In the genomic region with DNA sequence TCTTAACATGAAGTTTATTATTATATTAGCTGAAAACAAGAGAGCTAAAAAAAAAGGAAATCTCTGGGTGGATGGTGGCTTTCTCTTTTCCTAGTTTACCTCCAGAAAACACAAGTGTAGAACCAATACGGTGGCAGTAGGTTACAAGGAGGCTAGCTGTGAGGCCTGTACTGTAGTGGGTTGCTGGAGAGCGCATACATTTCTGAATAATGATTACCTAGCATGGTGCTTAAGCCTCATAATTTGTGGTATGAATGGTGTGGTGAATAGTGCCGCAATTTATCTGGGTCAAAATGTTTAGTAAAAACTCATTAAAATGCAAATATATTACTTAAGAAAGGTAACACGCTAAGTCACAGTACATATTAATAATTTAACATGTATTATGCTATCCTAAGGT, we compare ENCODE assay signal across 16 mouse cellular contexts.
"Had no signal": no experiment of that assay in that cellular context is flagged by ENCODE, and none has a peak within 500 bp of the region (broad histone marks: within the 10 kb centered on the region; RNA-seq: fewer than 3 reads in every experiment).

No protein-coding gene starts in this region.

- DNase-seq: retina, postnatal 1 day; right cerebral cortex, adult 18-20 months; right cerebral cortex, postnatal 14 days; right cerebral cortex, postnatal 25 days; right cerebral cortex, postnatal 4 days; spleen, adult 18-20 months; thymus, adult 18-20 months; thymus, adult 2 months; thymus, postnatal 14 days; thymus, postnatal 25 days; thymus, postnatal 36 days; thymus, postnatal 4 days had no signal

- H3K27ac ChIP-seq: neural tube, embryonic 13.5 days; neural tube, embryonic 15.5 days; stomach, embryonic 15.5 days; stomach, postnatal 0 days had no signal

- H3K27me3 ChIP-seq: neural tube, embryonic 13.5 days; neural tube, embryonic 15.5 days; stomach, embryonic 15.5 days had no signal

- H3K4me3 ChIP-seq: neural tube, embryonic 13.5 days; neural tube, embryonic 15.5 days; stomach, embryonic 15.5 days had no signal

- H3K9me3 ChIP-seq: neural tube, embryonic 13.5 days; neural tube, embryonic 15.5 days; stomach, embryonic 15.5 days had no signal

- H3K9ac ChIP-seq: neural tube, embryonic 13.5 days; neural tube, embryonic 15.5 days; stomach, embryonic 15.5 days had no signal

- H3K36me3 ChIP-seq: neural tube, embryonic 13.5 days; neural tube, embryonic 15.5 days; stomach, embryonic 15.5 days had no signal

- H3K4me1 ChIP-seq: neural tube, embryonic 13.5 days; neural tube, embryonic 15.5 days; stomach, embryonic 15.5 days had no signal

- H3K4me2 ChIP-seq: neural tube, embryonic 13.5 days; neural tube, embryonic 15.5 days; stomach, embryonic 15.5 days had no signal
